Mouse (Mus musculus) brown adipose tissue, adult 24 weeks (tissue): Measurements from ENCODE around the gene Rtn4. TPM values are rescaled to one million over a fixed set of nuclear protein-coding genes. Genes with fewer than 3 reads are reported as not detected.

Source experiments
- H3K27ac ChIP-seq: fragments of 200-500 bp; replicated peaks from 2 replicates; pipeline ENCODE4 v1.5.1; 2012; ENCODE audit warnings: low read depth, mild to moderate bottlenecking, low read length
- H3K4me1 ChIP-seq: fragments of 200-500 bp; 2 replicates; pipeline ENCODE4 v1.6.1; 2012; ENCODE audit warnings: low read length, mixed read lengths; ENCODE audit not compliant: control insufficient read depth, insufficient read depth, insufficient read length
- H3K4me3 ChIP-seq: fragments of 200-500 bp; 2 replicates; pipeline ENCODE4 v1.5.1; 2012; ENCODE audit warnings: low read depth, mild to moderate bottlenecking, low read length, moderate library complexity; ENCODE audit not compliant: insufficient read depth
- polyA plus RNA-seq: library from polyadenylated mRNA; stranded (reverse); fragments of >200 nt; gene quantifications from 2 replicates; pipeline ENCODE4 v1.2.4, GENCODE M21; 2012; ENCODE audit not compliant: missing spikeins, insufficient read depth, insufficient read length

Rtn4 gene
- polyA plus RNA-seq, 1 experiment: 986 TPM

- Histone ChIP-seq H3K4me3 (no peak overlapping the region), H3K4me1 (no peaks in the 10 kb centered on the region), H3K27ac (no peak overlapping the region)
Measured at GRCm38 (mm10) chr11:29790796-29791195, 98.0 kb downstream of the Rtn4 start.

Other genes with a start within 250 kb of the Rtn4 start
- gene Prorsd1, start 177.9 kb upstream of the Rtn4 start, polyA plus RNA-seq: 45.5 and 67.5 TPM in 2 replicates
- 51.4 and 54.4 TPM in 2 replicates for gene Mtif2, start 166.5 kb upstream of the Rtn4 start, polyA plus RNA-seq
- gene Clhc1, start 145.0 kb upstream of the Rtn4 start, polyA plus RNA-seq: not detected in 2 replicates
- gene Rps27a, start 144.8 kb upstream of the Rtn4 start, polyA plus RNA-seq: 581 and 723 TPM in 2 replicates
- gene 4931440F15Rik, start 132.7 kb downstream of the Rtn4 start, polyA plus RNA-seq: not detected in 2 replicates